Mouse (Mus musculus): ENCODE results near the gene Rcor2.

Rcor2 gene

GRCm38 (mm10) chr19:7265478-7266191 lies 1.5 kb upstream of the Rcor2 start:
- peak; percentile 10 to 15 for DNase-seq

GRCm38 (mm10) chr19:7266421-7266831 lies 699 bp upstream of the Rcor2 start:
- DNase-seq, result peak; percentile 11

GRCm38 (mm10) chr19:7267781-7268721 lies 926 bp downstream of the Rcor2 start:
- DNase-seq, result peak; percentile 81 to 83

- DNase-seq, result peak; percentile 89
Observed at GRCm38 (mm10) chr19:7268722-7269090, 1.6 kb downstream of the Rcor2 start.

GRCm38 (mm10) chr19:7269290-7270044 lies 2.3 kb downstream of the Rcor2 start:
- peak in 1 of 2 experiments; percentile 16 for DNase-seq

GRCm38 (mm10) chr19:7273486-7273885 lies 6.4 kb downstream of the Rcor2 start:
- DNase-seq, result no peak

GRCm38 (mm10) chr19:7274326-7274990 lies 7.3 kb downstream of the Rcor2 start:
- DNase-seq, result no peak

GRCm38 (mm10) chr19:7275131-7275789 lies 8.1 kb downstream of the Rcor2 start:
- no peak for DNase-seq

GRCm38 (mm10) chr19:7276053-7276659 lies 9.0 kb downstream of the Rcor2 start:
- DNase-seq, result no peak

GRCm38 (mm10) chr19:7276796-7277195 lies 9.7 kb downstream of the Rcor2 start:
- no peak for DNase-seq

GRCm38 (mm10) chr19:7278200-7278906 lies 11.2 kb downstream of the Rcor2 start:
- DNase-seq, result no peak

GRCm38 (mm10) chr19:7279114-7279513 lies 12.0 kb downstream of the Rcor2 start:
- peak; percentile 61 to 62 for DNase-seq

GRCm38 (mm10) chr19:7280557-7281330 lies 13.6 kb downstream of the Rcor2 start:
- no peak for DNase-seq

GRCm38 (mm10) chr19:7286563-7287315 lies 19.6 kb downstream of the Rcor2 start:
- DNase-seq, result no peak

- DNase-seq, result no peak
Observed at GRCm38 (mm10) chr19:7288288-7288687, 21.2 kb downstream of the Rcor2 start.

GRCm38 (mm10) chr19:7289767-7290166 lies 22.6 kb downstream of the Rcor2 start:
- DNase-seq, result no peak

- DNase-seq, result no peak
Observed at GRCm38 (mm10) chr19:7291958-7292709, 25.0 kb downstream of the Rcor2 start.

GRCm38 (mm10) chr19:7294098-7294876 lies 27.2 kb downstream of the Rcor2 start:
- peak; percentile 15 to 30 for DNase-seq
